Mouse (Mus musculus) layer of hippocampus, postnatal 14 days (tissue): ENCODE measurements around the gene Hsd17b13. TPM values are rescaled to one million over a fixed set of nuclear protein-coding genes. Genes with fewer than 3 reads are reported as not detected.

Source experiments
- DNase-seq, 2 experiments: peaks; one replicate each; pipeline ENCODE4 v3.0.0; 2021 to 2022; ENCODE audit warnings: low spot score in 2 of 2, mixed read lengths in 1 of 2
- total RNA-seq, 2 experiments: library from RNA; stranded (reverse); gene quantifications; 2 replicates each; pipeline ENCODE4 v1.2.3; 2021

Gene Hsd17b13
- total RNA-seq, 2 experiments from 2014 or later: not detected

- no peak for DNase-seq
Observed at GRCm38 (mm10) chr5:103926398-103926797, 50.8 kb downstream of the Hsd17b13 start.

DNA sequence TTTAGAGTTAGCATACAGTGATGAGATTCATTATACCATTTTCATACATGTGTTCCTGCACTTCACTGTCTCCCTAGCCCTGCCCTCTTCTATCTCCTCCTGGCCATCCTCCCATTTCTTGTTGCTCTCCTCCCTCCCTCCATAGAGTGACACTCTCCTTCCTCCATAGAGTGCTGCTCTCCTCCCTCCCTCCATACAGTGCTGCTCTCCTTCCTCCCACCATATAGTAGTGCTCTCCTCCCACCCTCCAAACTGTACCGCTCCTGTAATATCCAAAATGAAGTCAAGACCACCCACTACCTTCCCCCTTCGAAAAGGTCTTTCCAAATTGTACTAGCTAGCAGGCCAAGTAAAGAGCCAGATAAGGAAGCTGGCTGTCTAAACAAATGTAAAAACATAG lies 53.5 kb downstream of the Hsd17b13 start:
- DNase-seq: no peak

DNA sequence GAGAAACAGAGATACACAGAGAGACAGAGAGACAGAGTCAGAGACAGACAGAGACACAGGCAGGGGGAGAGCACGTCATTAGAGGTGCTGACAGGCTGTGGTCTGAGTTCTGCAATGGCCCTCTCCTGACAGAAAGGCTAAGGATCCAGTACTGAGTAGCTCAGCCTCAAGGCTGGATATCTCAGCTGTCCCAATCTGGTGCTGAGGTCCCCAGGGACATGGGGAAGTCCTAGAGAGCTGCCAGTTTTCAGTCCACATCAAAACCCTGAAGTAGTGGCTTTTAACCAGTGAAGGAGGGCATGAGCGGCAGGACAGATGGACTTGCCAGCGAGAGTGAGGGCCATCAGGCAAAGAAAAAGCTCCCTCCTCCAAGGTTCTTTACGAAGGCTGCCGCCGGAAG lies 54.1 kb downstream of the Hsd17b13 start:
- DNase-seq: no peak

- no peak for DNase-seq
Observed at GRCm38 (mm10) chr5:103922436-103922835, 54.8 kb downstream of the Hsd17b13 start.

DNA sequence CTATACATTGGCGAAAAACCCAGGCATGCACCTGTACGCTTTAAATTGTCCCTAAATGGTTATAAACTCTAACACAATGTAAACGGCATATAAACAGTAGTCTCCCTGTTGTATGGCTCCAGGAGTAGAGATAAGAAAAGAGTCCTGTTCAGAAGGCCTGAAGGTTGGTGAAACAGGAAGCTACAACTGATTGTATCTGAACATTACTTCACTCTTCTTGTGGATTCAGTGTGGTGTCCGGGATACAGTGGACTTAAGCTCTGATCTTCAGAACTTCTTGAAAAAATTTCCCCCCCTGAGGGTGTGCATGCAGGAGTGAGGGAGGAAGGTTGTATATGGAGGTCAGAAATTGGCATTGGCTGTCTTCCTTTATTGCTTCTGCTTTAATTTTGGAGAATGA lies 57.7 kb downstream of the Hsd17b13 start:
- DNase-seq: no peak

GRCm38 (mm10) chr5:103918233-103918632 lies 59.0 kb downstream of the Hsd17b13 start:
- DNase-seq: no peak

DNA sequence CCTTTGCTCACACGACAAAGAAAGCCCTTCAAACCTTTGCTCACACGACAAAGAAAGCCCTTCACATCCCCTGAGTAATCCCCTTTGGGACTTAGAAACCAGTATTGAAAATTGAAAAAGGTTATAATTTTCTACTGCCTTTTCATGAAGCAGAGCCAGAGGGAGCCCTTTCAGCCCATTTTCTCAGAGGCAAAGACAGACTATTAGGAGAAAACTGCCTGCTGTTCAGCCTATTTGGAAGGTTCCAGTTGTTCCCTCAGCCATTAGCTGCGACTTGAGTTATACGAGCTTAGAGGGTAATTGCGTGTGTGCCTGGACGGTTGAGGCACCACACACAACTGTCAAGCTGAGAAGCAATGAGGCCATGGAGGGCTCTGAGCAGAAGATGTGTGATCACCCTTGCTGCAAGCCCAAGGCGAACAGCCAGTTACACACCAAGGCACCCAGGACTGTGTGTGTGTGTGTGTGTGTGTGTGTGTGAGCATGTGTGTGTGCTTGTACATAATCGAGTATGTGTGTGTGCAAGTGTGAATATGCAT lies 59.8 kb downstream of the Hsd17b13 start:
- no peak for DNase-seq

GRCm38 (mm10) chr5:103916595-103917356 lies 60.4 kb downstream of the Hsd17b13 start:
- DNase-seq: no peak

DNA sequence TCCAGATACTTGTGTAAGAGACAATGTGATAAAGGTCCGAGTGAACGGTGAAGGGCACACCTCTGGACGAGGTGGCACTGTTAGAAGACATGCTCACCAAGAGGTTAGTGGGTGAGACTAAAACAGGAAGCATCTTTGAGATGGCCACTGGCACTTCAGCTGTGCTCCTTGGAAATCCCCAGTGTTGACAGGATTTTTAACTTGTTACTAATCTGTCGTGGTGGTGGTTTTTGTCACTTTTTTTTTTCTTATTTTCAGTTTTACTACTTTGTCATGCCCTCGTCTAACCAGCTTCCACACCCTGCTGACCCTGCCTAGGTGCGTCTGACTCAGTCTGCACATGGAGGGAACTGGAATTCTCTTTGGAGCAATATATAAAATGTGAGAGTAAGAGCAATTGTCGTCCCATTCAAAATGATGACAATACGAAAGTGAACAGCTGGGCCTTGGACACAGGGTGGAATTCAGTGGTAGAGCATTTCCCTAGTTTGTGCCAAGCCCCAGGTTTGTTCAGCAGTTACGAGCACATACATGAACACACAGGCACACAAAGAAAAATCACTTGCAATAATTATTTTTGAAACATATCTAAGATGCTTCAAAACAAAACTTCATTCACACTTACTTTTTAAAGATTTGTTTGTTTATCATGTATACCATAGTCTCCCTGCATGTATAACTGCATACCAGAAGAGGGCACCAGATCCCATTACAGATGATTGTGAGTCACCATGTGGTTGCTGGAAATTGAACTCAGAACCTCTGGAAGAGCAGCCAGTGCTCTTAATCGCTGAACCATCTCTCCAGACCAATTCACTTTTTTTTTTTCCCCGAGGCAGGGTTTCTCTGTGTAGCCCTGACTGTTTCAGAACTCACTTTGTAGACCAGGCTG lies 62.6 kb downstream of the Hsd17b13 start:
- no peak for DNase-seq

- DNase-seq: no peak
Observed at GRCm38 (mm10) chr5:103913150-103913549, 64.1 kb downstream of the Hsd17b13 start.

GRCm38 (mm10) chr5:103911555-103911954 lies 65.7 kb downstream of the Hsd17b13 start:
- no peak for DNase-seq

DNA sequence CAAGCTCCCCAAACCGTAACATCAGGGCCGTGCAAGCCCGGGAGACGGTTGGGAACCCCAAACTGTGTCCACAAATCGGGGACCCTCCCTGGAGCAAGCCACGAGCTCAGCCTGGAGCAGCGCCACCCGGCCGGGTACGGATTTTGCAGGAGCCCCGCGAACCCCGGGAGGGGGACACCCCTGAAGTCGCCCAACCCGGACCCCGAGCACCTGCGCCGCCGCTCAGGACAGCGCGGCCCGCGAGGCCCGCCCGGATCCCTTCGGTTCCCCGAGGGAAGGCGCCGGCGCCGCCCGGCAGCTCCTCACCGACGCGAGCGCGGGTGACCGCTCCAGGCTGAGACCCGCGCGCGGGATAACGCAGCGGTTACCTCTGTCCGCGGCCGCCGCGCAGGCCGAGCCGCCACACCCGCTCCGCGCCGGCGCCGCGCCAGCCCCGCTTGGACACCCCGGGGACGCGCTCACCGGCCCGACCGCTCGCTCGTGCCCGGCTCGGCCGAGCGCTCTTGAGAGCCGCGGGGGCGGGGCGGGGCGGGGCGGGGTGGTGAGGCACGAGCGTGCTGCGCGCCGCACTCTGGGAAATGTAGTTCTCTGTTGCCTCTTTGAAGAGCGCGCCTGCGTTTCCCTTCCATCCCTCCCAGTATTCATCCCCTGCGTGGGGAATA lies 66.3 kb downstream of the Hsd17b13 start, which contains the start of gene Klhl8:
Gene Klhl8, minus strand, starts transcription at position 512 of the 662 bp plus-strand sequence.
- DNase-seq: peak; percentile 74 to 82

GRCm38 (mm10) chr5:103910156-103910555 lies 67.1 kb downstream of the Hsd17b13 start:
- DNase-seq: no peak

GRCm38 (mm10) chr5:103909466-103909865 lies 67.7 kb downstream of the Hsd17b13 start:
- DNase-seq: no peak

- DNase-seq: no peak
Observed at GRCm38 (mm10) chr5:103908851-103909250, 68.4 kb downstream of the Hsd17b13 start.

- DNase-seq: peak in 1 of 2 experiments; percentile 40
Observed at GRCm38 (mm10) chr5:103907844-103908243, 69.4 kb downstream of the Hsd17b13 start.

GRCm38 (mm10) chr5:103906173-103906572 lies 71.0 kb downstream of the Hsd17b13 start:
- no peak for DNase-seq
